Mouse (Mus musculus) embryo, embryonic 11.5 days (tissue): ENCODE measurements around the gene Slc2a5.

Experiments used
- DNase-seq: peaks from one replicate; pipeline ENCODE4 v3.0.0-alpha.2; 2012; ENCODE audit warnings: low read depth, low spot score

Slc2a5 gene

DNA sequence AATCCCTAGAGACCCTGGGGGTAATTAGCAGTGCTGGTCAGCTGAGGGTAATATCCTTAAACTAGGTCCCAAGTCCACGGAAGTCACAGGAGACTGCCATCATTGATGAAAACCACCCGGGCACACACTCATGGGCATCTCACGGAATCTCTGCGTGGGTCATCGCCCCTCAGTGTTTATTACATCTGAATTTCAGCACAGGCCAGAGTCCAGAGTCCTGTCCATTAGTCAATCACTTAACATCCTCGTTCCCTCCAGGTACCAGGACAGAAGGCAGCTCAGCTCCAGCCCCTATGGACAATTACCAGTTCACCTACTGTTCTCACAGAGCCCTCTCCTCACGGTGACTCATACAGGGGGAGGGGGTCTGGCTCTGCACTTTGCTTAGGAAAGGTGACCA lies 16.3 kb upstream of the Slc2a5 start:
- no peak for DNase-seq

DNA sequence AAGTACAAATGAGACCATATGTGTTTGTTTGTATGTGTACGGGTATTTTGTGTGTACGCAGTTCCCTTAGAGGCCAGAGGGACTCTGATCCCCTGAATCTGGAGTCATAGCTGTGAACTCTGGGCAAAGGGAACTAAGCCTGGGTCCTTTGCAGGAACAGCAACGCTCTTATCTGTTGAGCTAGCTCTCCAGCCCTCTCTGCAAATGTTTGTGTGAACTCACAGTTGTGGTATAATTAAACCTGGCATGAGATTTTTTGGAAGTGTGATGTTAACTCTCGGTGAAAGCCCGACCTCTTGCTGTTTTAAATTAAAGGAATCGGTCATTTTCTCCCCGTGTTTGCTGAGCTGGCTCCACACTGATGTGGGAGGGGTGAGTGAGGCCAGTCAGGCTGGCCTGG lies 13.4 kb upstream of the Slc2a5 start:
- DNase-seq = no peak

DNA sequence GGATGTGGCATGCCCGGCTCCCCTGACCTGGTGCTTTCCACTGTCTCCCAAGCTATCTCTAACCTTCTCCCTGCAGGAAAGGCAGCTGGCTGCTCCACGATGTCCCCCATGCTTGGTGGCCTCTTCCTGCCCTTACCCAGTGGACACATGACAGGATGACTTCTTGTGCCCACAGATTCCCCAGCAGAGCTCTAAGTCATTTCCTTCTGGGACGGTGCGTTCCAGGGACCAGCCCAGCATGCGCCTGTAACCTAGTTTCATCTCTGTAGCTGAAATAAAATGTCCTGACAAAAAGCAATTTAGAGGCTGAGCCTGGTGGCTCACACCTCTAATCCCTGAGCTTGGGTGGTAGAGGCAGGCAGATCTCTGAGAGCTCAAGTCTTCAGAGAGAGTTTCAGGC lies 12.4 kb upstream of the Slc2a5 start:
- DNase-seq = no peak

- no peak for DNase-seq
Observed at GRCm38 (mm10) chr4:150109636-150110035, 9.4 kb upstream of the Slc2a5 start.

DNA sequence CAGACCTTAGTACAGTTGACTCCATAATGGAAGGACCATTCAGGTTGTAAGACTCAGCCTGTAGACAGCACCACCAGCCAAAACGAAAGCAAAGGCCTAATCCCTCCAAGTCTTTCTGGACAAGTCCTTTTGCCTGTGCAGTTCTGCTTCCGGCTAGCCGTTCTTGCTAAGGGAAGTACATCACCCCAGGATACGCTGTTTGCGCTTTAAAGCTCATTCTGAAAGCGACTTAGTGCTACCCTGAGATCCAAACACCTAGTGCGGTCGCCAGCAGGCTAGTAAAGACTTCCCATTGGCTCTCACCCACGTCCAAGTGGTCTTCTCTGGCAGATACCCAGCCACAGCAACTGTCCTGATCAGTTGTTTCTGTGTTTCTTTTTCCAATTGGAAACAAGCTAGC lies 8.7 kb upstream of the Slc2a5 start:
- DNase-seq = no peak

- DNase-seq = no peak
Observed at GRCm38 (mm10) chr4:150112867-150113266, 6.2 kb upstream of the Slc2a5 start.

GRCm38 (mm10) chr4:150114505-150115061 lies 4.5 kb upstream of the Slc2a5 start:
- DNase-seq = no peak

DNA sequence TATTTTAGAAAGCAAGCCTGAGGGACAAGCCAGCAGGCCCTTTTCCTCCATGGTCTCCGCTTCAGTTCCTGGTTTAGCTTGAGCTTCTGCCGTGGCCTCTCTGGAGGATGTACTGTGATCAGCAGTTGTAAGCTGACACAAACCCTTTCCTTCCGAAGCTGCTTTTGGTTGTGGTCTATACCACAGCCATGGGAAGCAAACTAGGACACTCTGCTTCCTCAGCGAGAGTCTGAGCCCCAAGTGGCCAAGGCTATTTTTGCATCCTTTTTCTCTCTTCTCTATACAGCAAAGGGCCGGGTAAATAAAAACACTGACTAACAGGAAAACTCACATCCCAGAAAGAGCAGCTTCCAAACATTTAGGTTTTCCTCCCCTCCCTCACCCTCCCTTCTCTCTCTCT lies 1.8 kb upstream of the Slc2a5 start:
- DNase-seq = no peak

GRCm38 (mm10) chr4:150118163-150118562 lies 920 bp upstream of the Slc2a5 start:
- no peak for DNase-seq

DNA sequence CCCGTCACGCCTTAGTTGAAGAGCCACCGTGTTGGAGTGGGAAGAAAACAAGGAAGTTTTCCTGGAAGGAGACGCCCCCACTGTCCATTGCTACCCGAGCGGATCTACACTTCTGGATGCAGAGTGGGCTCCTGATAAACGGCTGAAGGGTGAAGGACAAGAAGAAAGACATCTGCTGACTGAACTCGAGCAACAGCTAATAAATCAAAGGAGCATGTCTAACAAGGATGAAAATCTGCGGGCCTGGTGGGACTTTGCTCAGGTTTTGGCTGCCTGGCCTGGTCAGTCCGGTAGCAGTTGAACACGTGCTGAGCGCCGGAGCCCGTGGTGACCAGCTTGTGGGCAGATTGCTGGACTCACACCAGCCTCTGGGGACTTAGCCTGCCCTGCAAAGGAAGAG lies 557 bp downstream of the Slc2a5 start:
- DNase-seq = no peak

DNA sequence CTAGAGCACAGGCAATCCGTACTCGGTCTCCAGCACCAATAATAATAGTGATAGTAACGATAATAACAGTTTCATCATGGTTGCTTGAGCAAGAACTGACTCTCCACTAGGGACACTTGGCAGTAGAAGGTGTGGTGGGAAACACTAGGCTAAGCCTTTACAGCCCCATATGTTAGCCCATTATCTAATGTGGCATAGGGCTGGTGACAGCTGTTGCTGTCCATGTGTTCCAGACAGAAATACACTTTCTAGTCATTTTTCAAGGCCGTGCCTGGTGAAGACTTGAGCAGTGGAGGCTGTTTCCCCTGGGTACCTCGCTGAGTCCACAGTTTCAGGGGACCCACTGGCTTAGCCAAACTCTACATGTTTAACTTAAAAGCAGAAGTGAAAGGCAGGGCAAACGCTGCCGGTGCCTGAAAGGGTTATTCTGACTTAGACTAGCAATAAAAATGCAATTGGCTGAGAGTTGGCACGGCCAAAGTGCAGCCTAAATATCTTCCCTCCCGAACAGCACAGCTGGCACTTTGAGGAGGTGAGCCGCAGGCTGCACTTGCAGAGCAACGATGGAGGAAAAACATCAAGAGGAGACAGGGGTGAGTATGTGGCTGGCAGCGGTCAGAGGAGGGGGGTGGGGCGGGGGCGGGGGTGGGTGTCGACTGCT lies 1.2 kb downstream of the Slc2a5 start:
- no peak for DNase-seq

GRCm38 (mm10) chr4:150121430-150121829 lies 2.3 kb downstream of the Slc2a5 start:
- no peak for DNase-seq

DNA sequence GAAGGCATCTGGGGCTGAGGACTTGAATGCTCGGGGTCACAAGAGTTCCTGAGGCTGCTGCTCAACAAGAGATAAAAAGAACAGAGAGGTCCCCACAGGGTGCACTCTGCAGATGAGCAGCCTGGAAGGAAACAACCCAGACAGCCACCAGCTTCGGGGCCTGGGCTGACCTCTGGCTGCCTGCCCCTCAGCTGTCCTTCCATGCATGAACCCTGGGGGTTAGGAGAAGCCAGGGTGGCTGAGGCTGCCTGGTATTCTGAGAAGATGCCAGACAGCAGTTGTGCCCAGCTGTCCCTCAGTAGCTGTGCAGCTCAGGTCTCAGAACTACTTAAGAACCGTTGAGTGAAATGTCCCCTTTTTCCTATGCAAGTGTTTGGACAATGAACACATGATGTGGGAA lies 3.4 kb downstream of the Slc2a5 start:
- DNase-seq = no peak

DNA sequence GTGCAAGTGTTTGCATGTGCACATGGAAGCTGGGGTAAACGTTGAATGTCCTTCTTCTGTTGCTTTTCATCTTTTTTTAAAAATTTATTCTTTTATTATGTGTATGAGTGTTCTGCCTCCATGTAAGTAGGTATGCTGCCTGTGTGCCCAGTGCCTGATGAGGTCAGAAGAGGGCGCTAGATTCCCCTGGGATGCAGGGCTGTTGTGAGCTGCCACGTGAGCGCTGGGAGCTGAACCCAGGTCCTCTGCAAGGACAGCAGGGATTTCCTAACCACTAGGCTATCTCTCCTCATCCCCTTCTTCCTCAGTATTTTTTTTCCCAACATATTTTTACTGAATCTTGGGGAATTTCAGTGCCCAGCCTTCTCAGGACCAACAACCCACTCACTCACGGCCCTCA lies 7.3 kb downstream of the Slc2a5 start:
- DNase-seq = no peak

DNA sequence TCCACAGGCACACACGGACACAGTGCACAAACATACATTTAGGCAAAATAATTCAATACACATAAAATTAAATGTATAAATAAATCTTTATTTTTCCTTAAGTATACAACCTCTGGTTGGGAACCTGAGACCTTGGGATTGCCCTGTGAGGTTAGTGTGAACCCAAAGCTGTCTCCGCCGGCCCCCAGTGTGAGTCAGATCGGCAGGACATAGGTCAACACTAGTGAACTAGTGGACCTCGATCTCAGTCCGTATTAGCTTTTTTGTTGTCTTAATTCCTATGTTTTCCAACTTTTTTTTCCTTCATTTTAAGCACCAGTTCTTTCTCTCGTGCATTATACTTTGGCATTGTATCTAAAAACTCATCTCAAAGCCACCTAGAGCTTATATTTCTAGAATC lies 8.8 kb downstream of the Slc2a5 start:
- no peak for DNase-seq

GRCm38 (mm10) chr4:150128571-150128970 lies 9.5 kb downstream of the Slc2a5 start:
- no peak for DNase-seq

GRCm38 (mm10) chr4:150130661-150131060 lies 11.6 kb downstream of the Slc2a5 start:
- no peak for DNase-seq

DNA sequence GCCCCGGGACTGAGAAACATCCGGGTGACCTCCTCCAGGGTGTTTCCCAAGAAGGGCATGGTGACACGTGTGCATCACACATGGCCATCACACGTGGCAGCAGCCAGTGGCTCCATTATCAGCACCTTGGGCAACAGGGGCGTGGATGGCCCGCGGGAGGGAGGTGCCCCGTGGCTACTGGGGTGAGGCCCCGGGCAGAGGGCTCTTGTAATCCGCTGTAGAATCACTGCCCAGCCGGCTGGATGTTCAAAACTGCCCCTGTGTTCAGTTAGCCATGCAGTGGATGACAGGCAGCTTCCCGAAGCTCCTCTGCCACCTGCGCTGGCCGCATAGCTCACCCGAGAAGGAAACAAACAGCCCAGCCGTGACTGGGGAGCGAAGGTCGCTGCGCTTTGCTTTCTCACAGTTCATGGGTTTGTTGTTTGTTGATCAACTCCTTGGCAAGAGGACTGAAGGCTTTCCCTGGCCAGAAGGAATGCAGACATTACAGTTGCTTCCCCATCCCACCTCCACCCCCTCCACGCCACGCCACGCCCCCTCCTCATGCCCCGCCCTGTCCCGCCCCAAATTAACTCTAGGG lies 13.7 kb downstream of the Slc2a5 start:
- DNase-seq = no peak

GRCm38 (mm10) chr4:150135254-150135653 lies 16.2 kb downstream of the Slc2a5 start:
- no peak for DNase-seq

- DNase-seq = no peak
Observed at GRCm38 (mm10) chr4:150136693-150137092, 17.6 kb downstream of the Slc2a5 start.

GRCm38 (mm10) chr4:150137368-150138083 lies 18.4 kb downstream of the Slc2a5 start:
- DNase-seq = no peak

GRCm38 (mm10) chr4:150138084-150138543 lies 19.0 kb downstream of the Slc2a5 start:
- DNase-seq = peak; percentile 61

- DNase-seq = no peak
Observed at GRCm38 (mm10) chr4:150139090-150139489, 20.0 kb downstream of the Slc2a5 start.
